Mouse (Mus musculus): Measurements from ENCODE around the gene Eepd1. TPM values are rescaled to one million over a fixed set of nuclear protein-coding genes. Genes with fewer than 3 reads are reported as not detected.

Eepd1 gene
- total RNA-seq, 4 experiments from 2014 or later, result 23.0 to 26.1 (median 24.0) TPM

- no peak for DNase-seq (ENCODE audit: low spot score in 2 of 2)
Observed at GRCm38 (mm10) chr9:25574186-25574585, 92.8 kb downstream of the Eepd1 start.

DNA sequence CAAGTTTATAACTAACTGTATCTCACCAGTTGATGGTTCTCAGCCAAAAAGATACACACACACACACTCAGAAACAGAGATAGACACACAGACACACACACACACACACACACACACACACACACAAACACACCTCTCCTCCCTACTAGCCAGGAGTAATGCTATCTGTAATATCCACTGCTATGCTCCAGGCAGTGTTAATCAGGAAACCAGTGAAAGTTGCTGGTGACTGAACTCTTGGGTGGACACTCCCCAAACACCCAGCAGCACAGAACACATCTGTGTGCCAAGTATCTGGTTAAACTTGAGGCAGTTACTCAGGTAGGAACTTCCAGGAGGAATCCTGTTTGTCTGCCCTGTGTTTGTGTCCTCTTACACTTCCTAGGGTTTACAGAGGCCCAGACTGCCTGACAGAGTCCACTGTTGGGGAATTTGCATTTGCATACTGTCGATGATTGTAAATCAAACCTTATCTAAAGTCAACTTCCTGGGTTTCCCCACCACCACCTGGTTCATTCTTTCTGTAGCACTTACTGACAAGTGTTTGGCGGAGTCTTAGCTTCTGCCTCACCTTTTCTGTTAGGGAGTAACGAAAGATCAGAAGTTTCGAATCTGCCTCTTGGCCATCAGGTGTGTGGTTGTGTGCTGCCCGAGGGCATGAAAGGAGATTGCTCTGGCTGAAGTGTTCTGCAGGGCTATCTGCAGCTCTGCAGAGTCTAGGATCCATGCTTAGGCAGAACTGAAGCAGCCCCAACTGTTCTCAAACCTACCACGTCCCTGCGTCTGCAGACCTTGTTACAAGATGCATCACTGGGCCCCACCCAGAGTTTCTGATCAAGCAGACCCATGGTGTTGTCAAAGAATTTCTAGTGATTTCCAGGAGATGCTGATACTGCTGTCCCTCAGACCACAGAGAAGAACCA is 97.6 kb downstream of the Eepd1 start:
- no peak for DNase-seq (ENCODE audit: low spot score in 2 of 2)

DNA sequence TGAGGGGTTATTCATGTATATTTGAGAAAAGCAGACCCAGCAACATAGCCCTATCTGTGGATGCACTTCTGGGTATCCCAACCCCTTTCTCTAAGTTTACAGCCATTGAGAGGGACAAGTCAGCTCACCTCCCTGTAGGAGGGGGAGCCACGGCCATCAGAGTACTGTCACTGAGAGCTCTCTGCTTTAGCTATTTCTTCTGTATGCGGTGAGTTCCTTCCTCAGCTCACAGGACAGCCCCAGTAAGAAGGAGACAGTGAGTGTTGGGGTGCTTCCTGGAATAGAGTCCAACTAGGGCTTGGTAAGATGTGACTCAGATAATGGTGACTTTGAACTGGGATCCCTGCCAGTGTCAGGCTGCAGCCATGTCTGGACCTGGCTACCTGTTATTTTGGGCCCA is 102.3 kb downstream of the Eepd1 start:
- no peak for DNase-seq (ENCODE audit: low spot score in 2 of 2)

DNA sequence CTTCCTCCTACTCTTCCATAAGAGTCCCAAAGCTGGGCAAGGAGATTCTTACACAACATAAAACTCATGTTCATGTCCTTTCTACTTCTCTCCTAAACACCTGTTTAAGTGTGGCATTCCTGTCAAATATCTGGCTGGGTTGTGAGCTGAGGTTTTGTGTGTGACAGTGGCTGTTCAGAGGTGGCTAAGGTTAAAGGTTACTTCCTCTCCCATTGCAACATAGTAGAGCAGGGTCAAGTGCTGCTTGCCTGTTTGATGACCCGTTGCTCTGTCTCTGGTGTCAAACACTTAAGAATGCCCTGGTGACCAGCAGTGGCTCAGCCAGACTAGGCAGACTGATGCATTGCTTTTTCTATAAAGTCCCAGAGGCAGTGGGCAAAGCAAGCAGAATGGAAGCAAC is 104.3 kb downstream of the Eepd1 start:
- DNase-seq (ENCODE audit: low spot score in 2 of 2), result no peak

DNA sequence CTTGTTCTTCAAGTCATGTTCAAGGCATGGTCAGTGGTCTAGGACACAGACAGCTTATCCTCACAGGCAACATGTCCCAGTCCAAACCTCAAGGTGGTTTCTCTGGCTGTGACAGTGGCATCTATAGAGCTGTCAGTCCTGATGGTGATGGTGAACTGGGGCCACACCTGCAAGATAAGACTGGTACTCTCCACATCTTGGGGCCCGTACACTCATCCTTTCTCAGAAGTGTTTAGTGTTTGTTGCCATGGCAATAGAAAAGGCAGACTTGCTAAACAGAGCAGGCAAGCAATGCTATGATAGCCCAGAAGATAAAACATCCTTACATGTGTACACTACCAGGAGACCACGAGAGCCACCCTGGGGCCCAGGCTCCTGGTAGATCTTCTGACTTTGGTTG is 107.2 kb downstream of the Eepd1 start:
- DNase-seq (ENCODE audit: low spot score in 2 of 2), result no peak

- no peak for DNase-seq (ENCODE audit: low spot score in 2 of 2)
Observed at GRCm38 (mm10) chr9:25590740-25591139, 109.4 kb downstream of the Eepd1 start.

GRCm38 (mm10) chr9:25591390-25592354 is 110.3 kb downstream of the Eepd1 start:
- no peak for DNase-seq (ENCODE audit: low spot score in 2 of 2)

DNA sequence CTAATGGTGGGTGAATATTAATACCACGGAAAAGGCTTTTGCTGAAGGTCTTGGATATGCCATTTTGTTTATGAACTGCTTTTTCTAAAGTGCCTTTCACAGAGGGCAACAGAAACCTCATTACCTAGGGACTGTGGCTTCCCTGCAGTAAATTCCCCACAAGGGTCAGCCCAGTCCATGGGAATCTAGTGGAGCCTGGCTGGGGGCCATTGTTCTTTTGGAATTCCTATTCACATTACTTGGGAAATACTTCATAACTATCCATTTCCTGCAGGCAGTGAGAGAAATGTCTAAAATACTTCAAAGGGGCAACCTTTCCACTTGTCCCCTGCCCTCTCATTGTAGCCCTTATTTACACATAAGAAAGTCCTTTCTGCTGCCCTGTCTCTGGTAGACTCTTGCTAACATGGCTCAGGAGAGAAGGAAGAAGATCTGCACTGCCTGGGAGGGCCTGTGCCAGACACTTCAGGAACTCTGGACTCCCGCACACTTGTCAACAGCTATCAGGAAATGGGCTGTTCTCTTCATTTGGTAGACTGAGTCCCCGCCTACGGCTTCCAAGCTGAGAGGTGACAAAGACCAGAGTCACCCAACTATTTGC is 111.1 kb downstream of the Eepd1 start:
- DNase-seq (ENCODE audit: low spot score in 2 of 2), result no peak

DNA sequence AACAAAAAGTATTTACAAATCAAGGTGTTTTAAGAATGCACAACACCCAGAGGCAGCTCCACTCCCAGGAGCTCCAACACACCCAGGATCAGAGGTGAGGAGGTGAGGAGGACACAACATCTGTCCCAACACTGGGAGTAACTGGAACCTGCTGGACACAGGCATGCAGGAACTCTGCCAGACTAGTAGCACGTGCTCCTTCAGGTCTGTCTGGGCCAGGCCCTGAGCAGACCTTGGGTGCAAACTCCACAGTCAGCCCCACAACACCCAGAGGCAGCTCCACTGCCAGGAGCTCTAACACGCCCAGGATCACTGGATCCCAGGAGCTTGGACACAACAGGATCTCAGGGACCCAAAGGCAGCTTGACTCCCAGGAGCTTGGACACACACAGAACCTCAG is 143.4 kb downstream of the Eepd1 start:
- DNase-seq (ENCODE audit: low spot score in 2 of 2), result no peak

- DNase-seq (ENCODE audit: low spot score in 2 of 2), result no peak
Observed at GRCm38 (mm10) chr9:25629531-25630099, 148.3 kb downstream of the Eepd1 start.

Other genes starting within 250 kb of the Eepd1 start
- gene Sept7, start 229.1 kb upstream of the Eepd1 start, total RNA-seq (2022), result 100 to 1,000 TPM; 367 to 384 (median 373) TPM

Data from left cerebral cortex, adult 8-10 months (tissue).